Mouse (Mus musculus): ENCODE data around the gene 5730522E02Rik.

Gene 5730522E02Rik

DNA sequence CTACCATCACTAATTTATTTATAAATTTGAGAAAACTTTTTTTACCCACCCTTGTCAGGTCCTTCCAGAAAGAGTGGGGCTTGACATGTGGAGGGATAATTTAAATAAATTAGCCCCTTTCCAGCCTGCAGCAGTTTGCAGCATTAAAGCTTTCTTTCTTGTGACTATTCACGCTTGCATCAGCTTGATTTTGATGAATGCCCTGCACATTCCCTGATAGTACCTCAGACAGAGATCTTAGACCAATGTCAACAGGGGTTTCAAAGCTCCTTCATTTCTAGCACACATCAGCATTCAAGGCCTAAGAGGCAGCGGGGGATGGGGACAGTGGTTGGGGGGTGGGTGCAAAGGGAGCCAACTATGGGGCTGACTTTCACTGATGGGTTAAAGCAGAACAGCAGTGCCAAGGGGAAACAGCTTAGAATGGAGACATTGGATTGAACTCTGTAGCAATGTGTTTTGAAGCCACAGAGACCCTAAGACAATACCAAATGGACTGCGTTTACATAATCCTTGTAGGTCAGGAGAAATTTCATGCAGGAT lies 545.9 kb downstream of the 5730522E02Rik start:
- WGBS = 61% methylated on average over 3 of the region's 3 CpGs

DNA sequence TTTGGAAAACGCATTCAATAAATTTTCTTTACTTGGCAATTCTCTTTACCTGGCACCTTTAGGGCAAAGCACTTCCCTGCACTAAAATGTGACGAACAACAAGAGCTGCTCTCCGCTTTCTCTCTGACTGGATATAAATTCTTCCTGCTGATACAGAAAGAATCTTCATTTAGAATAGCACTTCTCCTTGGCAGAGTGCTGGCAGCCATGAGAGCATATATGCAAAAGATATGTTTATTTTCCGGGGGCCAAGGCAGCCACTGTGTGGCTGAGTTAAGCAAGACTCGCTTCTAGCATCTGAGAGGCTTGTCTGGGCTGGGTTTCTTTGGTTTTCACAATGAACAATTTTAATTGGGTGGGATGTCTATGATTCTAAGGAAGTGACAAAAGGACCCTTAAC lies 564.3 kb downstream of the 5730522E02Rik start:
- 51% methylated on average over 5 of the region's 5 CpGs for WGBS

DNA sequence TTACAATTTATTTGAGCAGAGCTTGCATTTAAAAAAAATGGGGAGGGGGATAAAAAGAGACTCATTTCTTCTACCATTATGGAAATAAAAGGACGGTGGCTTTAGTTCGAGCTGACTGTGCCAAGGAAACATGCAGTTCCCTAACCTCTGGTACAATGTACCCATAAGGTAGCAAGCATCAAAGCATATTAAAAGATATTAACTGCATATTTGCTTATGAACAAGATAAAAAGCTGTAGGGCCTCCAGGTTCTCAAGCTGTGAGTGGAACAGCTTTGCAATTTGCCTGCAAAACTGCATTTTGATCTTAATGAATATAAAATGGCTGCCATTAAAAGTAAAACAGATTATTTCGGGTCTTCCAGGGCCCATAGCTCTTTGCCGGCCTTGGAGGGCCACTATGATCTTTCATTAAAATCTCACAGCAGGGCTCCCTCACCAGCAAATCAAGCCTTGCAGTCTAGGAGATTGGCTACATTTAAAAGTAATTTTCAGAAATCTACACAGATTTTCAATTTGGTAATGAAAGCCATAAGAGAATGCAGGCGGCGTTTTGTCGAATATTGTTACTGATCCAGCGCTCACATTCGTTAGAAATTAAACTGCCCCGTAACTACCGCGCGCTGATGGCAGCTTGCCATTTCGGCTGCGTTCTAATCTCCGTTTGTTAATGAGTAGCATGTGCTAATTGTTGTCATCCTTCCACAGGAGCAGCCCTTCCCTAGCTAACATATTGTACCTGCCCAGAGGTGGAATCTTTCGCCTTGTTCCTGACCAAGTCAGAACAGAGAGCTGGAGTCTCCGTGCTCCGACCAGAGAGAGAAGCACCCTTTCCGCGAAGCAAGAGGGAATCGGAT lies 565.6 kb downstream of the 5730522E02Rik start:
- 24% methylated on average over 22 of the region's 22 CpGs for WGBS

DNA sequence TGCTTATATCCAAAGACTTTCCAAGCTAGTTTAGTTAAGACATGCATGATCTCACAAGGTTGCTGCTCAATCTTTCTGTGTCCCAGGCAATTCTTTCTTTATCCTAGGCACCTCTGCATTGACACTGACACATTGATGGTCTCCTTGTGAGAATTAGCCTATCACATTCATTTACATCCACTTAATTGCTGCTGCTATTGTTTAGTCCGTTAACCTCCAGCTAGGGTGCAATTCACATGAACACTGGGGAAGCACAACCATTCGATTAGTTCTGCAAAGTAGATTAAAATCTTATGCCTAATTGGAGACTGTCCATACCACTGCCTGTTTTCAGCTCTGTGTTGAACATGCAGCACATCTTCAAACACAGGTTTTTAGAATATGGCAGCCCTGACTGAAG lies 603.7 kb downstream of the 5730522E02Rik start:
- WGBS = 38% methylated on average over 2 of the region's 2 CpGs

DNA sequence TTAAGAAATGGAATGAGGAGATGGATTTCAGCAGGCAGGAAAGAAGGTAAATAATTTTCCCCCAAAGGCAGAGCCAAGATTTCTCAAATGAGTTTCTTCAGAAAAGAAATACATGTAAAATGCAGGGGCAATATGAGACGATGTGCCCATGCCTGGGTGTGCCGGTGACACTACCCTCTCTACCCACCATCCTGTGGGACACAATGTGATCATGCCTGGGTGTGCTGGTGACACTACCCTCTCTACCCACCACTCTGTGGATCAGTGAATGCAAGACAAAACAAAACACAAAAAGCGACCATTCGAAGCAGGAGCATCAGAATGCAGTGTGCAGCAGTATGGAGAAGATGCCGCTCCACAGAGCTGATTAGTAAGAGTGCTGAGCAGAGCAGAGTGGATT lies 610.5 kb downstream of the 5730522E02Rik start:
- 79% methylated on average over 5 of the region's 5 CpGs for WGBS

DNA sequence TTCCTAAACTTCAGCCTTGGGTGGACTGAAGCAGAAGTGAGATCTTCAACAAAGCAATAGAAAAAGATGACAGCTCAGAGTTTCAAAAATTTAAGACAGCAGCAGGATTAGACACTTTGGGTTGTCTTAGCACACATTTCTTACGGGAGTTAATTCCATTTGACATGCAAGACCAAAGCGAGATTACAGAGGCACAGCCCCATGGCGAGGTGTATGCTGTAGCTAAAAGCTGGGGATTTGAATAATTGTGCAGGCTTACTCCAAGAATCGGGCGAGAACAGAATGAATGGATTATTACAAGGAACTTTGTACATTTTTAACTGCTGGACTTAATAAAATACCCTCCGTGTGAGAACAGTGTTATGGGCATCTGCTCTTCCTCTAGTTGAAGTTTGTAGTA lies 615.3 kb downstream of the 5730522E02Rik start:
- 76% methylated on average over 6 of the region's 6 CpGs for WGBS

DNA sequence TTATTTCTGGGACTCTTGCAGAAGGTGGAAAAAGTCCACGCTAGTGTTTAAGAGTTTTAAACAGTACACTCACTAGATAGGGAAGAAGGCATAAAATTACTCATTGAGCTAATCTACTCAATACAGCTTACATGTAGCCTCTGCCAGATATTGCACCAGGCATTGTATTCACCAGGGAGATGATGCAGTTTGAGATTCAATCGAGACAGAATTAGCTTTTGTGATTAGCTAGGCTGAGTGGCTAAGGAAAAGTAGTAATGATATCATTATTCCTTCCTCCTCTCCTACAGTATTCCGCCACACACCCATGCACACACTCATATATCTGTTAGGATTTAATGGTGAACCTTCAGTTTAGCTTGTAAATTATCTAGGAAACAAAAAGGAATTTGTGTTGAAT lies 615.8 kb downstream of the 5730522E02Rik start:
- 67% methylated on average over 3 of the region's 3 CpGs for WGBS

DNA sequence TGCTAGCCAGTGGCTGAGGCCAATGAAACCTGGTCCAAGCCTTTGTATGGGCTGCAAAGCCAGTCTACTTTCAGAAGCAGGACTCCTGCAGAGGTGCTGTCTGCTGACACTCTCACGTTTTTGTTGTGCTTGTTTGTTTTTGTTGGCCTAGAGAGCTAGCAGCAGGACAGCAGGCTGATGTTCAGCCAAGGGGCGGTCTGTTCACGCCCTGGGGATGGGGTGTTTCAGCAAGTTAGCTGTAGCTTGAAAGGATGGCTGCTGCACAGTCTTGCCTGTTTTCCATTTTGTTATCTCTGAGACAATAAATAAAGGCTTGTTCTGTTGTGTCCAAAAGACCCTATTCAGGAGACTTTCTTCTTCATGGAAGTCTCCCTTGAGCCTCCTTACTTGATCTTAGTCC lies 618.3 kb downstream of the 5730522E02Rik start:
- WGBS = 46% methylated on average over 3 of the region's 3 CpGs

DNA sequence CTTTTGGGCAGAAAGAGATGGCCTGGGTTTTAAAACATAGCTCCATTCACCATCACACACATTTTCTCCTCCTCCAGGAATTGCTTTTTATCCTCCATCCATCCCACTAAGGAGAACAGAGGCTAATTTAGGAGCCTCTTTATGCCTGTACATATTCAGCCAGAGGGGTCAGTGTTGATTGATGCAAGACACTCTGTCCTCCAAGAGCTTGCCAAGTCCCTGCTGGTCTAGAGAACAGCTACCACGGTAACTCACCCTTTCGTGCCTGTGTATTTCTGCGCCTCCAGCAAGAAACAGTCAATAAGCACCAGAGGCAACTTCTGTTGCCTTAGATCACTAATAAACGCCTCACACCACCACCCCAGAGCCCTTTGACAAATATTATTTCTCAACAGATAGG lies 620.3 kb downstream of the 5730522E02Rik start:
- 80% methylated on average over 4 of the region's 4 CpGs for WGBS

DNA sequence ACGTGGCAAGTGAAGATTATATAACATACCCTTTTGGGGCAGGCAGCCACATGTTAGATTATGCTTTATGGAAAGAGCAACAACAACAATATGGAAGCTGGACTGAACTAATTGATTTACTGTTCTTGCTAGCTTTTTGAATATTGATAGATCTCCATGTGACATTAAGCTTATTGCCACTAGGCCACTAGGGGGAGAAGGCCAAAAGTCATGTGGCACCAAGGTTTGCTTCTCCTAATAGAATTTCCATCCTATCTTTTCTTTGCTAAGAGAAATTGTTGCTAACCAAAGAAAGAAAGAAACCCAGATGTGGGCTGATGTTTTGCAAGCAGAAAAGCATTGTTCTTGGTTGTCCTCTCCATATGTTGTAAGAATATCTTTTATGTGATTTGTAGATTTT lies 621.1 kb downstream of the 5730522E02Rik start:
- 65% methylated on average over 1 of the region's 1 CpGs for WGBS

DNA sequence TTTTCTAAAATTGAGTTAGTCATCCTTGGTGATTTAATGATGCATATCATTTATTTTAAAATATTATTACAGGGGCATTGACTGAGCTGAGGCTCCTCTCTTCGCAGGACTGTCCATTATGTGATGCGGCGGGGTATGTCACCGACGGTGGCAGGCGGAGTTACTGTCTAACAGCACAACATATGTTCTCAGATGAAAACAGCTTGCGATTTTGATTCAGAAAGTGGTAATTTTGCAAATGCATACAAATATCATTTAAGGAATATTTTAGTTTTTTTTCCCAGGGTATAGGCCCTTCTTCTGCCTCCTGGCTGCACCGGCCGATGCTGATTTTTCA lies 636.5 kb downstream of the 5730522E02Rik start:
- 44% methylated on average over 9 of the region's 9 CpGs for WGBS

DNA sequence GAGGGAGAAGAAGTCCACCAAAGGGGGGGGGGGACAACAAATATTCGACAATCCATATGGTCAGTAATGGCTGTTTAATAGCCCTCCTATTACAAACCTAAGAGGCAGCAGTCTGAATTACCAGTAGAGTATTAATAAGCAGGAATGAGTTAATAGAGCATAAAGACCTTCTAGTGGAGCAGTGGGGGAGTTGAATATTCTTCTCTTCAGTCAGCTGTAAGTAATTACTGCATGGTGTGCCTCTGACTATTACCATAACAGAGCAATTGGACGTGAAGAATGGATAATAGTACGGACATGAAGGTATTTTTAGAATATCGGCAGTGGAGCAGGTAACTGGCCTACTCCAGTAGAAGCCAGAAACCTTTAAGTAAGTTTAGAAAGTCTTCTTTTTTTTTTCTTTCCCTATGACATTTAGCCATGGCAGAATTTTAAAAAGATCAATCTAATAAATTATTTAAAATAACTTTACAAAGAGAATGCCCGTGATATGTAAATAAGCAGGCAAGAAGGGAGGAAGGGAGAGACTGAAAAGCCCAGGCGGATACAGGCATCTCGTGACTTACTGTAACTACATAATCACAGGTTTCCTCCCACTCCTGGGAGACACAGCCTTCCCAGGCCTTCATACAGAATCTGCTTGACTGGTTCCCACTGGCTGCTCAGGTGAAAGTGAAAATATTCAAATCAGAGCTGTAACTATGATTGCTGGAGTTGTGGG lies 637.0 kb downstream of the 5730522E02Rik start:
- 58% methylated on average over 7 of the region's 7 CpGs for WGBS

DNA sequence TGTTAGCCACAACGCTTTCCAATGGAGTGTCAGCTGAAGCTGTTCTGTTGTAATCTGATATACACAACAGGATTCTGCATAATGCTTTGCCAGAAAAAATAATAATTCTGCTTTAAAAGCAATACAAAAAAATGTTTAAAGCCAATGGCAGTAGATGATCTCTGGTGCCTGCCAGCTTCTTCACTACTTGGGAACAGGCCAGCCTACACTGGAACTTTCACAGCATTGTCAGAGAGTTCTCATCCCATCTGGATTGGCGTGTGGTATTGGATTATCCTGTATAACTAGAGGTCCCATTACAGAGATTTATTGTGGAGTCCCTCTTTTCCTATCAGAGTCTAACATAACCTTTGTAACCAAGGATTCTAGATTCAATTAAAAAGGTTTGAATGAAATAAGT lies 639.2 kb downstream of the 5730522E02Rik start:
- 68% methylated on average over 2 of the region's 2 CpGs for WGBS
